Mouse (Mus musculus) lung, adult 2 months (tissue): ENCODE measurements around the gene Prodh2. TPM values are rescaled to one million over a fixed set of nuclear protein-coding genes. Genes with fewer than 3 reads are reported as not detected.

Source experiments
- DNase-seq: peaks from one replicate; pipeline ENCODE4 v3.0.0; 2022
- H3K4me1 ChIP-seq: fragments of 200-500 bp; 2 replicates; pipeline ENCODE4 v1.6.1; 2011; ENCODE audit warnings: low read length; ENCODE audit not compliant: control insufficient read depth, insufficient read depth
- H3K4me3 ChIP-seq: fragments of 200-500 bp; replicated peaks from 2 replicates; pipeline ENCODE3; 2011; ENCODE audit warnings: low read depth, mild to moderate bottlenecking, control low read depth, low read length; ENCODE audit errors: extremely low read depth
- CTCF ChIP-seq: fragments of 200-500 bp; IDR thresholded peaks from 2 replicates; pipeline ENCODE4 v1.5.1; 2011; ENCODE audit warnings: mild to moderate bottlenecking, low read length, control low read depth; ENCODE audit not compliant: insufficient read depth
- POLR2A ChIP-seq: fragments of 200-500 bp; IDR thresholded peaks from 2 replicates; pipeline ENCODE4 v1.6.1; 2011; ENCODE audit warnings: low read depth, mild to moderate bottlenecking, control low read depth, low read length, borderline replicate concordance; ENCODE audit errors: extremely low read depth
- whole genome bisulfite sequencing: fragments of 180-500 bp; shearing (Covaris S2); methylation state at CpG from one replicate; pipeline ENCODE4 v1.1.7; 2018; 5-methylcytosine and 5-hydroxymethylcytosine counted together
- polyA plus RNA-seq: library from polyadenylated mRNA; depleted of rRNA; stranded (reverse); fragments of >200 nt; gene quantifications from 2 replicates; pipeline ENCODE4 v1.2.3, GENCODE M21; 2012; rRNA removed

Prodh2 gene
- polyA plus RNA-seq, 1 experiment, result not detected

DNA sequence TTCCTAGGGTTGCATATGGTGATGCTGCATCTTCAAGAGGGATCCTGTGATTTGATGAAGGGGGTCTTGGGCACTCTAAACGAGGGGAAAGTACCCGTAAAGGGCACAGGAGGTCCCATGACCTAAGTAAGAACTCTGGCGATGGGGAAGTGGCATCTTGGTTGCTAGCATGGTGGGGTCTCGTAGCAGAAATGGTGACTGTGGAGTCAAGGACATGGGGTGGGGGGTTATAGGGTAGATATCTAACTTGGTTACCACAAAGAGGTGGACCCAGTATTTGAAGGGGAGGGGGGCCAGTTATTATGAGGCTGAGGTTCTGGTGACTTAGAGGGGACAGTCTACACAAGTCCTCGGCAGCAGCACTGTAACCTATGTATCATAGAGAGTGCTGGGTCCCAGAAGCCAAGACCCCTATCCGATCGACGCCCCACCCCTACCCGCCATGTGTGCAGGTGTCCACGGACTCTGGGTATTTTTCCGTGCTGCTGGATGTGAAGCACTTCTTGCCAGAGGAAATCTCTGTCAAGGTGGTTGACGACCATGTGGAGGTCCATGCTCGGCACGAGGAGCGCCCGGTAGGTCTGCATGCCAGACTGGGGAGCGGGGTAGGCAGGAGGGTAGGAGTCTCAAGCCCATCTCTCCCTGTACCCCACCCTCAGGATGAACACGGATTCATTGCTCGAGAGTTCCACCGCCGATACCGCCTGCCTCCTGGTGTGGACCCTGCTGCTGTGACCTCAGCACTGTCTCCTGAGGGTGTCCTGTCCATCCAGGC, 60.6 kb downstream of the Prodh2 start:
- Histone ChIP-seq H3K4me3 (no peak overlapping the region), H3K4me1 (peaks cover 4% of the 10 kb centered on the region)
- TF ChIP-seq CTCF, result no peak
- no peak for TF ChIP-seq POLR2A
- WGBS, result 81% methylated on average over 22 of the region's 22 CpGs
- DNase-seq, result no peak

DNA sequence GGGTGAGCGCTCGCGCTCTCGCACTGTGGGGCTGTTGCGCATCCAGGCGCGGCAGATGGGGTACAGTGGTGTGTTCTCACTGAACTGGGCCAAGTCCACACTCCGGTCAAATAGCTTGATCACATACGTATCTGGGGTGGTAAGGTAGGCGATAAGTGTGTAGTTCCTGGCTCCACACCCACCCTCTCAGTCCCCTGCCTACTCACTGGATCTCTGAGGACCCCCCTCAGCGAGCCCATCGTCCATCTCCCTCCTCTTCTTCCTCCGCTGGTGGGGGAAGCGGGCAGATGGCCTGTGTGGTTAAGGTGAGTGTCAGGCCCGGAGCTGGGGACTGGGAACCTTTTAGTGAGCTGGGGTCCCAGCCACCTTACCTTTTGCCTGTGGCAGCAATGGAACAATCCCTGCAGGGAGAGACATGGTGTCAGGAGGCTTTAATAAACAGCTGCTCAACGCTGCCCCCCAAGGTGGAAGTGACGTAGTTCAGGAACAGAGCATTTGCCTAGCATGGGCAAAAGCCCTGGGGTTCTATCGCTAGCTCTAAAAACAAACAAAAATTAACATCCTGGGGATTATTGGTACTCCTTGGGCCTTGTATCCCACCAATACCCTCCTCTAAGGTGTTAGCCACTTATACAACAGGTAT, 63.6 kb downstream of the Prodh2 start:
- no peak overlapping the region for H3K4me3 ChIP-seq
- H3K4me1 ChIP-seq, result peaks cover 5% of the 10 kb centered on the region
- no peak for DNase-seq
- TF ChIP-seq CTCF (no peak), POLR2A (no peak)
- WGBS, result 93% methylated on average over 18 of the region's 18 CpGs

DNA sequence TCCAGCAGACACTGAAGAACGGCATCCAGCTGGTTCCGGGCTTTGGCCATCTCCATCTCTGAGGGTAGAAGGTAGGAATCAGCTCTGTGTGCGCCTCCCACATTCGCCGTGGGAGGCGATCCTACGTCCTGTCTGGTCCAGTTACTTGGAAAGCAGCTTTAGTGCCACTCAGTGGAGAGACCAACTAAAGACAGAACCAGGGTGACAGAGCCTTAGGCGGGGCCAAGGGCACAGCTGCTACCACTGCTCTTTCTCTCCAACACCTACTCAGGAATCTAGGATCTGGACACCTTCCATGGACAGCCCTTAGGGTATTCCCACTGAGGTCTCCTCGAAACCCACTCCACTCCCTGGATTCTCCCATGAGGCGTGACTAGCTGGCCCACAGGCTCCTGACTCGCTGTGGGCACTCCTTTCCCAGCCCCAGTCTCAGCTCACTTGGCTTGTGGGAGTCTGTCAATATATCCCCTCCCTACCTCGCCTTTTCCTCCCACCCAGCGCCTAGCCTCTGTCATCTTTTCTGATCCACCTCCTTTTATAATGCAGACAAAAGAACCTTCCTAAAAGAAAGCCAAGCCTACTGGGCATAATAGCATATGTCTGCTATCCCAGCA, 64.6 kb downstream of the Prodh2 start:
- Histone ChIP-seq H3K4me3 (no peak overlapping the region), H3K4me1 (peaks cover 5% of the 10 kb centered on the region)
- DNase-seq, result no peak
- WGBS, result 81% methylated on average over 13 of the region's 13 CpGs
- TF ChIP-seq CTCF, result no peak
- TF ChIP-seq POLR2A, result no peak

DNA sequence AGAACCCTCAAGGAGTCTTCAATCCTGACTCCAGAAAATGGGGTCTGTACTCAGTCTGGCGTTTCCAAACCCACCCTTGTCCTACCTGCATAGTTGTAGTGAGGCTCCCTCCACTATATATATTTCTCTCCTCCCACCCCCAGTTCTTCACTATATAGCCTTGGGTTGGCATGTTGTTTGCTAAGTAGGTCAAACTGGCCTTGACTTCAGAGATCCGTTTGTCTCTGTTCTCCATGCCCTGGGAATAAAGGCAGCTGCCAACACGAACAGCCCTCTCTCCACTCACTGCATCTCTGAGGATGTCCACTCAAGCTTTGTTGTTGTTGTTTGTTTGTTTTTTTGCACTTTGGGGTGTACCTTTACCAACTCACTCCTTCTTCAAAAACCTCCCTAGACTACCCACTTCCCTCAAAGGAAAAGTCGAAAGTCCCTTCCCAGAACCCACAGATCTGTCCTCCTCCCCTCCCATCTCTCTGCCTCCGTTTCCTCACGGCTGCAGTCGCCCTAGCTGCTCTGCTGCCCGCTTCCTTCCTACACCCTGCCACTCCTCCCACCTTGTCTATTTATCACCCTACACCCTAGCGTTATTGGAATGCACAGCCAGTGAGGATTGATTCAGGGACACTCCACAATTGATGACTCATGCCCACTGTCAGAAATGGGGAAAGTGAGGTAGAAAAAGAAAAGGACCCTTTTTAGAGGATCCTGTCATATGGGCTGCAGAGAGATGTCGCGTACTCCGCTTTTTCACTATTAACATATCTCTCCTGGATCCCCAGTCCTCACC, 65.4 kb downstream of the Prodh2 start:
- Histone ChIP-seq H3K4me1 (peaks cover 6% of the 10 kb centered on the region), H3K4me3 (peak overlapping the region; percentile 68)
- TF ChIP-seq POLR2A (no peak), CTCF (no peak)
- DNase-seq, result no peak
- 8% methylated on average over 12 of the region's 12 CpGs for WGBS

DNA sequence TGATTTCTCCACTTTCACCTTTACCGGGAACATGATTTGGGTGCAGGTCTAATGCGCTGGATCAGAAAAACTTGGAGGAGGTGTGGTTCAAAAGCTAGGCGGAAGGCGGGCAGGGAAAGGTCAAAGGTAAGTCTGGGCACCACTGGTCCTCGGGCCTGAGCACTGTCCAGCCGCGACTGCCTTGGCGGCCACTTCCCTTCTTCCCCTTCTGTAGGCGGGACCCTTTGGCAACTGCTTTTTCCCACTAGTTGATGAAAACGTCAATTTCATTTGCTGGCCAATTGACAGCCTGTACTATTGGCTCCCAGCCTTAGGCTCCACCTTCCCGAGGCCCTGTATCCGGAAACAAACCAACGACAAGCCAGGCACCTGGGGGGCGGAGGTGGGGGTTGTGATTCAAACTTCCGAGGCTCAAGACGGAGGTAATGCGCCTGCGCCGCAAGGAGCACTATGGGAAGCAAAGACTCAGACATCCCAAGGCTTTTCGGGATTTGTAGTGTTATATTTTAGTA, 66.1 kb downstream of the Prodh2 start, which contains the start of gene Lin37:
Lin37 (minus strand) TSS at position 396 of the 512 bp plus-strand sequence.
- peak; percentile 92 for DNase-seq

DNA sequence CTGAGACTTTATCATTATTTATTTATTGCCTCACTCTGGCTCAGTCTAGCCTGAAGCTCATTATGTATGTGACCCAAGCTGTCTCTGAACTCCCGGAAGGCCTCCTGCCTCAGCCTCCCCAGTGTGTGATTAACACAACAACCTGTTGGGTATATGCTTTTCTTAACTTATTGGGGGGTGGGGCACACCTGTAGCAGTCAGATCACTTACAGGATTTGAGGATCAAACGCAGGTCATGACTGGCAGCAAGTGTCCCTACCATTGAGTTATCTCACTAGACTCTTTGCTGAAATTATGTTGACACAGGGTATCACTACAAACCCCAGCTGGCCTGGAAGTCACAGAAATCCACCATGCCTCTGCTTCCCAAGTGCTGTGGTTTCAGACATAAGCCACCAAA, 66.9 kb downstream of the Prodh2 start:
- Histone ChIP-seq H3K4me3 (no peak overlapping the region), H3K4me1 (peaks cover 8% of the 10 kb centered on the region)
- 64% methylated on average over 2 of the region's 2 CpGs for WGBS
- no peak for TF ChIP-seq POLR2A
- TF ChIP-seq CTCF, result no peak
- no peak for DNase-seq

More for the DNA sequence above, 66.1 kb downstream of the Prodh2 start, which contains the start of gene Lin37:
- under 1% methylated on average over 20 of the region's 20 CpGs for WGBS
- Histone ChIP-seq H3K4me3 (peak within 1 kb of the TSS; percentile 68), H3K4me1 (peaks cover 8% of the 10 kb centered on the region)
- no peak for TF ChIP-seq CTCF
- peak; percentile 89; the same call in 1 of the 2 replicates for TF ChIP-seq POLR2A

DNA sequence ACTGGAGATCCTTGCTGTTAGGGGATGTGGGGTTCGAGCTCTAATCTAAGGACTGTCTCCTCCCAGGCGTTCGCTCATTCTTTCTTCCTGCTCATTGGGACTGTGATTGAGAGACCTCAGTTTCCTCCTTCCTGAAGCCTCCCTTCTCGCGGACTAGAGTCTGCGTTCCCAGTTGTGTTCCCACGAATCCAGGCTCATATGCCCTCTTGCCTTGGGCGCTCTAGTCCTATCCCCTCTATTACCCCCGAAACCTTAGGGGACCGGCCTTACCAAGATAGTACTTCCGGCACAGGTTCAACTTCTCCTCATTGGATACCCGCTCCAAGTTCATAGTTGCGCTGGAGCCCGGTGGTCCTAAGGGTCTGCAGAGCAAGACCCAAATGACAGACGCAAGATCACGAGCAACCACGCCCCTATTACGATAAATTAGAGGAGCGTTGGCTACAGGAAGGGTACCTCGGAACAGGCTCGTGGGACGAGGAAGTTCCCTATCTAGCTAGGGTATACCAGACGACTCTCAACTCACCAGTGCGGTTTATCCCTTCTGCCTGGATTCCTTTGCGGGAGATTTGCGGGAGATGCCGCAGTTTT, 69.2 kb downstream of the Prodh2 start:
- DNase-seq, result no peak
- Histone ChIP-seq H3K4me1 (peaks cover 8% of the 10 kb centered on the region), H3K4me3 (peak overlapping the region; percentile 70)
- WGBS, result under 1% methylated on average over 27 of the region's 27 CpGs
- no peak for TF ChIP-seq POLR2A
- TF ChIP-seq CTCF, result no peak

Other genes with a start within 250 kb of the Prodh2 start
- 0.21 and 0.55 TPM in 2 replicates for gene Thap8, start 213.5 kb upstream of the Prodh2 start, polyA plus RNA-seq
- gene Wdr62, start 213.2 kb upstream of the Prodh2 start, polyA plus RNA-seq, result 15.9 and 24.9 TPM in 2 replicates
- 7.7 and 7.9 TPM in 2 replicates for gene Clip3, start 201.9 kb upstream of the Prodh2 start, polyA plus RNA-seq
- gene Alkbh6, start 184.9 kb upstream of the Prodh2 start, polyA plus RNA-seq, result 141 and 163 TPM in 2 replicates
- gene Syne4, start 178.8 kb upstream of the Prodh2 start, polyA plus RNA-seq, result 14.5 and 21.5 TPM in 2 replicates
- 0.50 and 0.55 TPM in 2 replicates for gene E130208F15Rik, start 171.9 kb upstream of the Prodh2 start, polyA plus RNA-seq
- 14.2 and 21.4 TPM in 2 replicates for gene Sdhaf1, start 169.7 kb upstream of the Prodh2 start, polyA plus RNA-seq
- gene Lrfn3, start 130.8 kb upstream of the Prodh2 start, polyA plus RNA-seq, result 8.7 and 10.9 TPM in 2 replicates
- gene Tyrobp, start 79.9 kb upstream of the Prodh2 start, polyA plus RNA-seq, result 328 and 425 TPM in 2 replicates
- 33.9 and 37.1 TPM in 2 replicates for gene Hcst, start 73.8 kb upstream of the Prodh2 start, polyA plus RNA-seq
- 7.2 and 8.6 TPM in 2 replicates for gene Nfkbid, start 71.9 kb upstream of the Prodh2 start, polyA plus RNA-seq
- 9.5 and 11.8 TPM in 2 replicates for gene Aplp1, start 48.1 kb upstream of the Prodh2 start, polyA plus RNA-seq
- gene Kirrel2, start 35.9 kb upstream of the Prodh2 start, polyA plus RNA-seq, result not detected in 2 replicates
- gene Nphs1, start 35.3 kb upstream of the Prodh2 start, polyA plus RNA-seq, result not detected in 2 replicates
- 21.4 and 24.0 TPM in 2 replicates for gene Arhgap33, start 41.4 kb downstream of the Prodh2 start, polyA plus RNA-seq
- 50.5 and 129 TPM in 2 replicates for gene Hspb6, start 58.6 kb downstream of the Prodh2 start, polyA plus RNA-seq
- gene Proser3, start 58.7 kb downstream of the Prodh2 start, polyA plus RNA-seq, result 10.2 and 12.4 TPM in 2 replicates
- 27.1 and 29.4 TPM in 2 replicates for gene Lin37, start 66.2 kb downstream of the Prodh2 start, polyA plus RNA-seq
- 47.6 and 50.1 TPM in 2 replicates for gene U2af1l4, start 69.7 kb downstream of the Prodh2 start, polyA plus RNA-seq
- gene Gm49396, start 69.7 kb downstream of the Prodh2 start, polyA plus RNA-seq, result 2.2 and 3.9 TPM in 2 replicates
- 92.5 and 133 TPM in 2 replicates for gene Psenen, start 70.0 kb downstream of the Prodh2 start, polyA plus RNA-seq
- 9.6 and 12.0 TPM in 2 replicates for gene Igflr1, start 71.8 kb downstream of the Prodh2 start, polyA plus RNA-seq
- gene Kmt2b, start 95.1 kb downstream of the Prodh2 start, polyA plus RNA-seq, result 49.9 and 58.6 TPM in 2 replicates
- 5.1 and 5.7 TPM in 2 replicates for gene Zbtb32, start 105.3 kb downstream of the Prodh2 start, polyA plus RNA-seq
- gene Upk1a, start 119.2 kb downstream of the Prodh2 start, polyA plus RNA-seq, result 8.5 and 8.6 TPM in 2 replicates
- gene Cox6b1, start 132.5 kb downstream of the Prodh2 start, polyA plus RNA-seq, result 183 and 273 TPM in 2 replicates
- gene Etv2, start 142.2 kb downstream of the Prodh2 start, polyA plus RNA-seq, result not detected in 2 replicates
- 78.0 and 79.7 TPM in 2 replicates for gene Rbm42, start 156.7 kb downstream of the Prodh2 start, polyA plus RNA-seq
- 9.9 and 13.0 TPM in 2 replicates for gene Haus5, start 171.4 kb downstream of the Prodh2 start, polyA plus RNA-seq
- not detected in 2 replicates for gene Pmis2, start 178.0 kb downstream of the Prodh2 start, polyA plus RNA-seq
- gene 2200002J24Rik, start 205.3 kb downstream of the Prodh2 start, polyA plus RNA-seq, result not detected in 2 replicates
- gene Atp4a, start 218.6 kb downstream of the Prodh2 start, polyA plus RNA-seq, result not detected in 2 replicates
- gene Tmem147, start 235.9 kb downstream of the Prodh2 start, polyA plus RNA-seq, result 122 and 154 TPM in 2 replicates